Mouse (Mus musculus): Measurements from ENCODE around the gene Thoc5.

The Thoc5 gene

GRCm38 (mm10) chr11:4894848-4895816 lies at the start of gene Thoc5:
Gene Thoc5, plus strand, starts transcription at chr11:4895320.
- DNase-seq (ENCODE audit: low read depth, low spot score): peak; percentile 85

DNA sequence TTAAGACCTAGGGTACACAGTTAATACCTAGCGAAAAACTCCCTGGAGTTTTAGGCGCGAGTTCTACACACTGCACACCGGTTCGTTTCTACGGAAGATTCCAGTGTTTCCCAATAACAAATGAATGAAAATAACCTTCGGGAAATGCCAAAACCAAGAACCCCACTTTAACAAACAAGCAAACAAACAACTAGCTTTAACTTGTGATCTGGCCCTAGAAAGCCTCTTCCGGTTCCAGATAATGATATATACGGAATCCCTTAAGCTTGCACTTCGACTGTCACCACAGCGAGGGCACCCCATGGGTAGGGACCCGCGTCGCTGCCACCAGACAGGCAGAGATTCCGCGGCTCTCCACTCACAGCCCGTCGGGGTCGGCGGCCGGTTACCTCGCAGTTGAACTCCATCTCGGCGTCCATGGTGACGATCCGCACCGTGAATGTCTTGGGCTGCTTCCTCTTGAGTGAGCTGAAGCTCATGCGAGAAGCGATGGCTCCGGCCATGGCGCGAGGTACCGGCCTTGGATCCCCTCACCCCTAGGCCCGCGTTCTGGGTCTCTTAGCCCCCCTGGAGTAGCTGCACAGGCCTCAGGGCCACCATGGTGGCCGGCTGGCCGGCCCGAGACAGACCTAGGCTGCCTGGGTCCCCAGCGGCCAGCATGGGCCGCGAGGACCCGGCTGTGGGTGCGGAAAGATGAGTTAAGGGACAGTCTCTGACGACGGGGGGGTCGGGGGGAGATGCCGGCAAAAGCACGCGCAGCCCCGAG lies 46.5 kb upstream of the Thoc5 start:
- DNase-seq (ENCODE audit: low read depth, low spot score): peak; percentile 65

GRCm38 (mm10) chr11:4849258-4849943 lies 45.7 kb upstream of the Thoc5 start, which contains the start of gene Nf2:
Gene Nf2, minus strand, starts transcription at chr11:4849536.
- DNase-seq (ENCODE audit: low read depth, low spot score): peak; percentile 99

GRCm38 (mm10) chr11:4850404-4850803 lies 44.7 kb upstream of the Thoc5 start:
- DNase-seq (ENCODE audit: low read depth, low spot score): no peak

GRCm38 (mm10) chr11:4853021-4853420 lies 42.1 kb upstream of the Thoc5 start:
- no peak for DNase-seq (ENCODE audit: low read depth, low spot score)

- DNase-seq (ENCODE audit: low read depth, low spot score): no peak
Measured at GRCm38 (mm10) chr11:4854181-4854580, 40.9 kb upstream of the Thoc5 start.

GRCm38 (mm10) chr11:4858416-4858815 lies 36.7 kb upstream of the Thoc5 start:
- DNase-seq (ENCODE audit: low read depth, low spot score): no peak

- DNase-seq (ENCODE audit: low read depth, low spot score): no peak
Measured at GRCm38 (mm10) chr11:4860986-4861385, 34.1 kb upstream of the Thoc5 start.

DNA sequence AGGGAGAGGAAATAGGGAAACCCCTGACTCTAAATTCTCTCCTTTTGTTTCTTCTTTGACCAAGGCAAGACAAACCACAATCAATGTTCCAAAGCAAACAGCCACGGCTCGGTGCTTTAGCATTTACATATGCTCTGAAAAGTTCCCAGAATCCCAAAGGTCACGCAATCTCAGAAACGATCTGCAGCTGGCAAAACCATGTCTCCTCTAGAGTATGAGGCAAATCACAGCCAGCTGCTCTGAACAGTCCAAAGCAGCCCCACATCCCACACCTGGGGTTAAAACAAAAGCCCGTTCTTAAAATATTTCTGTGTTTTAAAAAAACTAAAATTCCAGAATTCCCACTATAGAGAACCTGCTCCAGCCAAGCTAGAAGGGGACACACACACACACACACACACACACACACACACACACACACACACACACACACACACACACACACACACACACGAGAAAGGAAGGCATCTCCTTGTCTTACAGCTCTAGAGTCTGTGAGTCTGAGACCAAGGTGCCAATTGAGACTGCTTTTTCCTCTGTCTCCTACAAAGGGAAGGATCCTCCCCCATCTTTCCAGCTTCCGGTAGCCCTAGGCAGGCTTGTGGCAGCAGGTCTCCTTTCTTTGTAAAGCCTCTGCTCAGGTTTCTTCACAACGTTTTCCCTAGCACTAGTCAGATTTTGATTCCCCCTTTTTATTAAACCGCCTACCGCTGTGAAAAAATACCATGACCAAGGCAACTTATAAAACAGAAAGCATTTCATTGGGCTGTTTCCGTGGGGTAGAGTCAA lies 33.1 kb upstream of the Thoc5 start:
- no peak for DNase-seq (ENCODE audit: low read depth, low spot score)

GRCm38 (mm10) chr11:4862730-4863129 lies 32.4 kb upstream of the Thoc5 start:
- no peak for DNase-seq (ENCODE audit: low read depth, low spot score)

DNA sequence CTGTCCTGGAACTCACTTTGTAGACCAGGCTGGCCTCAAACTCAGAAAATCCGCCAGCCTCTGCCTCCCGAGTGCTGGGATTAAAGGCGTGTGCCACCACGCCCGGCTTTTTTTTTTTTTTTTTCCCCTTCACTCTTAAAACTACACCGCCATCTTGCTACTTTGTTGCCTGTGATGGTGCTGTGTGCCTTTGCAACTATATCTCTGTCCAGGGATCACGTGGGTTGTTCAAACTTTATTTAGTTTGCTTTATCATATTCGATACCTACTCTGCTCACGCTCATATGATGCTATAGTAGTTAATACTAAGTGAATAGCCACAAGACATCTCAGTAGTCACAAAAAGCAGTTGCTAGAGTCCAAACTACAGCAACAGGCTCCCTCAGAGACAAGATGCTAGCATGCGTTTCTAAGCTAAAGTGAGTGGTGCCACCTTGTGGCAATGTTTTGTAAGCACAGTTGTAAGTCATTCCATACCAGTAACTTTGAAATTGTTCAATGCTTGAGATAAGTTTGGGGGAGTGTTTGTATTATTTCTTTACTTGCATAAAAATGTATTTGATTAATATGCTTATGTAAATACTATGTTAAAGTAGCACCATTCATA lies 29.4 kb upstream of the Thoc5 start:
- peak; percentile 78 for DNase-seq (ENCODE audit: low read depth, low spot score)

DNA sequence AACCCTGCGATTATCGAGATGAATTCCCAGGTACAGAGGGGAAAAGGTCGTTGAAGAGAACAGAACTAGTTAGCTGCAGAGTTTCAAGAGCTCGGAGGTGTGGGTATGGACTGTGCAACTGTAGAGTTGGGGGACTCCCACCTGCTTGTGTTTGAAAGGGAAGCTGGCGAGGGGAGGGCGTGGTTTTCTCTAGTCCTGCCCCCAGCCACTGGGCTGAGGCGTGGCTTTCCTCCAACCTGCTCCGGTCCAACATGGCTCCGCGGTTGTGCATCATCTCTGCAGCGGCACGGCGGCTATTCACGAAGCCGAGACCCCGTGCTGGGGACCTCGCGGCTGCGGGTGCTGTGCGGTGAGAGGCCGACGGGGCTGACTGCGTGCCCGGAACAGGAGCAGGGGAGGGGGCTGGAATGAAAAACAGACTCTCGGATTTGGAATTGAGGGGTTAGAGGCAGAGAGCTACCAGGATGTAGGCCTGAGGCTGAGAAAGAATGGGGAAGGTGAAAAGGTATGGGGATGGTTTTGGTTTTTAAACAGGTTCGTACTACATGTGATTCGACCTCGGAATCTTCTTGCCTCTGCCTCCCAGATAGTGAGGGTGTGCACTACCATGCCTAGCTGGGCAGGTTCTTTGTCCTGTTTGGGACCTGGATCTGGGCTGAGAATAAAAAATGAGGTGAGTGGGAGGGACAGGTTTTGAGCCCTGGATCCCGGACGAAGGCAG lies 21.2 kb upstream of the Thoc5 start, which contains the start of gene Nipsnap1:
Gene Nipsnap1 (plus strand): TSS at position 197 of the 721 bp plus-strand sequence.
- DNase-seq (ENCODE audit: low read depth, low spot score): peak; percentile 88

DNA sequence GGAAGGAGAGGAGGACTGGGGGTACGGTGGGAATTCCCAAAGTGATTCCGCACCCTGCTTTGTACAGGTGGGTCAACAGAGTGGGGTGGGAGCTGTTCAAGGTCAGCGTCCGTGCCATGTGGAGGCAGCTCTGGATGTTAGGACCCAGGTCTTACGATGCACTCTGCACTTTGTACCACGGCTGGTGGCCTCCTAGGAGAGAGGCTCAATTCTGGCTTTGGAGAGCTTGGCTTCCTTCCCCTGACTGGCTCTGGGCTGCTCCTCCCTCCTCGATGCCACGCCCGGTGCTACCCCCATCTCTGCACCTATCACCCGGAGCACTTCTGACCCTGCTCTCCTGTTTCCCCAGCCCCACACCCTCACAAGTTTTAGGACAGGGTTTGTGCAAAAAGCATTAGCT lies 20.6 kb upstream of the Thoc5 start:
- no peak for DNase-seq (ENCODE audit: low read depth, low spot score)

DNA sequence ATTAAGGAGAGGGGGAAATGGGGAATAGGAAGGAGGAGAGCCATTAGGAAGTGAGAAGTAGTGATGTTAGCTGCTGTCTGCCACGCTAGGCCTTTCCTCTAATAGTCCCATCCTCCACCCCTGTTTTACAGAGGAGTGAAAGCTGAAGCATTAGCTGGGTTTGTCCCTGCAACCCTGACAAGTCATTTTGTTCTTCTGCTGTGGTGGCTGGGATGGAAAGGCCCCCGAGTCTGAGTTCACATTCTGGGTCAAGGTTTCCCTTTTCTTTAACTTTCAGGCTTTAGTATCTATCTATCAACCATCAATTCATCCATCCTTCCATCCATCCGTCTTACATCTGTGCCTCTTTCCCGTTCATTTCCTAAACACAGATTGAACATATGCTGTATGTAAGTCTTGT lies 14.0 kb upstream of the Thoc5 start:
- DNase-seq (ENCODE audit: low read depth, low spot score): no peak

DNA sequence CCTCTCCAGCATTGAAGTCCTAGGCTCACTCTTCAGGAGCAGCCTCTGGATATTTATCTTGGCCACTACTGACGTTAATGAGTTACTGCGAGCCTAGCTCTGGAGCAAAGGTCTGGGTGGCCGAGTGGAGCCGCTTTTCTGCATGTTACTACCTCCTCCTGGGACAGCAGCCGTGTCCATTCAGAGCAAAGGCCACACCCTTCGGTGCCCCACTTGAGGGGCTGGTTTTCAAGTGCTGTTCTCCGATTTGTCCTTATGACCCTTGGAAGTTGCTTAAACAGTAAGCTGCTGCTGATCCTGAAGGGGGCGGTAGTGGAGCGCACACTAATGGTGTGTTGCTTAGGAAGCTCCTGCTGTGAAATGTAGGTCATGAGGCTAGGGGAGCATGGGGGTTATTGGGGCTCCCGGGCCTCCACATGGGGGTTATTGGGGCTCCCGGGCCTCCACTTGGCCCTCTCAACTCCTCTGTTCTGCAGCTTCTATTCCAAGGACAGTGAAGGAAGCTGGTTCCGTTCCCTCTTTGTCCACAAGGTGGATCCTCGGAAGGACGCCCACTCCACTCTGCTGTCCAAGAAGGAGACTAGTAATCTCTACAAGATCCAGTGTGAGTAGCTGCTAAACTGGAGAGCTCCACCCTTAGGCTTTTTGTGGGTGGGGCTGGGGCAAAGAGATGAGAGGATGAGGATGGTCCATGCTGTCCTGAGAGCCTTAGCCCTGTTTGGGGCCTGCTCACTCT lies 12.1 kb upstream of the Thoc5 start:
- no peak for DNase-seq (ENCODE audit: low read depth, low spot score)

DNA sequence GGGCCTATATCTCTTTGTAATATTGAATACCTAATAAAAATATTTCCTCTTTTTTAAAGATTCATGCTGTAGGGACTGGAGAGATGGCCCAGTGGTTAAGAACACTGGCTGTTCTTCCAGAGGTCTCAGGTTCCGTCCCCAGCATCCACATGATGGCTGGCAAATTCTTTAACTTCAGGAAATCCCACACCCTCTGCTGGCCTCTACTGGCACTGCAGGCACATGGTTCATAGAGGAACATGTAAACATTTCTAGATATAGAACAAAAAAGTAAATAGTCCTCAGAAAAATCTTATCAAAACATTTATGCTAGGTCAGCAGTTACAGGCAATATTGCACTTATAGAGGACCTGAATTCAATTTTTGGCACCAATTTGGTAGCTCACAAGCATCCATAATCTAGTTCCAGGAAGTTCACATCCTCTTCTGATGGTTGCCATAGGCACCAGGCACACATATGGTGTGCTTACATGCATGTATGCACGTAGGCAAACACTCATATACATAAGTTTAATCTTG lies 9.7 kb upstream of the Thoc5 start:
- peak; percentile 51 for DNase-seq (ENCODE audit: low read depth, low spot score)

DNA sequence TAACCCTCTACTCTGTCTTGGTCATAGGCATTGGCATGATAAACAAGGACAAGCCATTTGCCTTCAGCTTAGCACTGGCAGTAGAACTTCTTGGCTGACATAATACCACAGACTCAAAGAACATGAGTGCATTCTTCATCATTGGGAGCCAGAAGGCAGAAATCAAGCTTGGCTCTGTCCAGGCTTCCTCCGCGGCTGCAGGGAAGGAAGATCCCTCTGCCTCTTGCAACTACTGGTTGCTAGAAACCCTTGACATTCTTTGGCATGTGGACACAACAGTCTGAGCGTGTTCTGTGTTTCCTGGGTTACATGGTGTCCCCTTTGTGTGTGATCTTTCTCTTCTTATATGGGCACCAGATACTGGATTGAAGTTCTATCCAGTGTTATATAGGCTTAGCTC lies 8.1 kb upstream of the Thoc5 start:
- DNase-seq (ENCODE audit: low read depth, low spot score): no peak

- DNase-seq (ENCODE audit: low read depth, low spot score): peak; percentile 19
Measured at GRCm38 (mm10) chr11:4900437-4900836, 5.3 kb downstream of the Thoc5 start.

DNA sequence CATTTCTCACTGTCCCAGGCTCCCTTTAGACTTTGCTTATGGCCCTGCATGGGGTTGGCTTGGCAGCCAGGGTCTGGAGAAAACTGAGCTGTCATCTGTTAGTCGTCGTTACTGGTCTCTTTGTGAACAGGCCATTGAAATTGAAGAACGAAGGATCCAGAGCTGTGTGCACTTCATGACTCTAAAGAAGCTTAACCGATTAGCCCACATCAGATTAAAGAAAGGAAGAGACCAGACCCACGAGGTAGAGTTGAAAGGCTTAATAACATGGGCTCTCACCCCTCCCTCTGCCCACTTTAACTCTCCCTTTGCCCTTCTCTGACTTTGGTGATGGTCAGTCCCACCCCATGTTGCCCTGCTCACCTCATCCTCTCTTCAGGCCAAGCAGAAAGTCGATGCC lies 6.8 kb downstream of the Thoc5 start:
- DNase-seq (ENCODE audit: low read depth, low spot score): no peak

Data from CD4-positive helper T cell, adult 2 months (primary cell).